Mouse (Mus musculus) thymus, postnatal 25 days (tissue): ENCODE measurements around the gene Pip4k2a.

ENCODE experiments used
- DNase-seq: peaks from one replicate; pipeline ENCODE4 v3.0.0; 2022

Pip4k2a gene

GRCm38 (mm10) chr2:18822711-18823110 lies 175.2 kb downstream of the Pip4k2a start:
- no peak for DNase-seq

- DNase-seq, result peak; percentile 67
Measured at GRCm38 (mm10) chr2:18821451-18822379, 176.2 kb downstream of the Pip4k2a start.

GRCm38 (mm10) chr2:18819520-18819919 lies 178.4 kb downstream of the Pip4k2a start:
- DNase-seq, result peak; percentile 20

GRCm38 (mm10) chr2:18816036-18816435 lies 181.9 kb downstream of the Pip4k2a start:
- no peak for DNase-seq

- DNase-seq, result no peak
Measured at GRCm38 (mm10) chr2:18815336-18815965, 182.5 kb downstream of the Pip4k2a start.

GRCm38 (mm10) chr2:18814447-18814804 lies 183.5 kb downstream of the Pip4k2a start:
- DNase-seq, result no peak

GRCm38 (mm10) chr2:18813683-18814446 lies 184.1 kb downstream of the Pip4k2a start:
- no peak for DNase-seq

GRCm38 (mm10) chr2:18807961-18808360 lies 190.0 kb downstream of the Pip4k2a start:
- DNase-seq, result no peak

- DNase-seq, result no peak
Measured at GRCm38 (mm10) chr2:18801281-18801862, 196.6 kb downstream of the Pip4k2a start.

GRCm38 (mm10) chr2:18800646-18801251 lies 197.2 kb downstream of the Pip4k2a start:
- no peak for DNase-seq

- DNase-seq, result peak; percentile 44
Measured at GRCm38 (mm10) chr2:18799966-18800645, 197.8 kb downstream of the Pip4k2a start.

- DNase-seq, result no peak
Measured at GRCm38 (mm10) chr2:18799265-18799965, 198.5 kb downstream of the Pip4k2a start.

GRCm38 (mm10) chr2:18797776-18798175 lies 200.2 kb downstream of the Pip4k2a start:
- no peak for DNase-seq

- no peak for DNase-seq
Measured at GRCm38 (mm10) chr2:18794261-18794660, 203.7 kb downstream of the Pip4k2a start.
